Mouse (Mus musculus) bone marrow, adult 2 months (tissue): ENCODE results near the gene Igfbp7.

ENCODE experiments used
- CTCF ChIP-seq: fragments of 200-500 bp; IDR thresholded peaks from 2 replicates; pipeline ENCODE4 v1.5.1; 2011; ENCODE audit warnings: low read length, control low read depth; ENCODE audit not compliant: control insufficient read depth, insufficient read depth
- POLR2A ChIP-seq: fragments of 200-500 bp; IDR thresholded peaks from 2 replicates; pipeline ENCODE4 v1.6.1; 2011; ENCODE audit warnings: low read depth, mild to moderate bottlenecking, control low read depth, low read length, borderline replicate concordance; ENCODE audit not compliant: control insufficient read depth

GRCm38 (mm10) chr5:77385900-77386595, 21.8 kb downstream of the Igfbp7 start:
- TF ChIP-seq POLR2A (no peak), CTCF (no peak)
